Mouse (Mus musculus) stomach, embryonic 14.5 days (tissue): Measurements from ENCODE around the gene Ebf4. TPM values are rescaled to one million over a fixed set of nuclear protein-coding genes. Genes with fewer than 3 reads are reported as not detected.

Experiments used
- ATAC-seq: fragments of 200-750 bp; cut with Nextera tagmentation; 2 replicates; pipeline ENCODE4 v1.8.0; 2017; ENCODE audit warnings: low read depth, moderate TSS enrichment; ENCODE audit not compliant: insufficient number of reproducible peaks, insufficient read depth, low FRiP score
- H3K27ac ChIP-seq: fragments of 300-500 bp; sonication (generic); 2 replicates; pipeline ENCODE4 v1.5.1; 2014; ENCODE audit warnings: mild to moderate bottlenecking, low read length, moderate library complexity, mixed read lengths
- H3K27me3 ChIP-seq: fragments of 300-500 bp; sonication (generic); 2 replicates; pipeline ENCODE4 v1.6.1; 2014; ENCODE audit warnings: low read length, control low read depth, mixed read lengths; ENCODE audit not compliant: control insufficient read depth, insufficient read depth
- H3K36me3 ChIP-seq: fragments of 300-500 bp; sonication (generic); 2 replicates; pipeline ENCODE4 v1.6.1; 2014; ENCODE audit warnings: mild to moderate bottlenecking, control low read depth, low read length, moderate library complexity, mixed read lengths; ENCODE audit not compliant: control insufficient read depth, insufficient read depth
- H3K4me1 ChIP-seq: fragments of 300-500 bp; sonication (generic); 2 replicates; pipeline ENCODE4 v1.6.1; 2014; ENCODE audit warnings: low read length, control low read depth, mixed read lengths; ENCODE audit not compliant: control insufficient read depth, insufficient read depth
- H3K4me2 ChIP-seq: fragments of 300-500 bp; sonication (generic); replicated peaks from 2 replicates; pipeline ENCODE4 v1.6.1; 2014; ENCODE audit warnings: low read depth, low read length, control low read depth
- H3K4me3 ChIP-seq: fragments of 300-500 bp; sonication (generic); 2 replicates; pipeline ENCODE4 v1.5.1; 2014; ENCODE audit warnings: low read depth, low read length, control low read depth
- H3K9ac ChIP-seq: fragments of 300-500 bp; sonication (generic); replicated peaks from 2 replicates; pipeline ENCODE4 v1.6.1; 2014; ENCODE audit warnings: low read depth, mild to moderate bottlenecking, control low read depth, low read length, moderate library complexity, mixed read lengths
- H3K9me3 ChIP-seq: fragments of 300-500 bp; sonication (generic); 2 replicates; pipeline ENCODE4 v1.6.1; 2016; ENCODE audit warnings: low read depth, low read length, control low read depth; ENCODE audit not compliant: control insufficient read depth
- WGBS: fragments of 180-500 bp; shearing (Covaris S2); extraction: QIAGEN DNeasy Blood & Tissue Kit; methylation state at CpG from one replicate; pipeline ENCODE4 v1.1.7; 2014; 5-methylcytosine and 5-hydroxymethylcytosine counted together
- polyA plus RNA-seq: library from polyadenylated mRNA; unstranded; fragments of >200 nt; fragmentation: Nextera tagmentation; extraction: Ambion mirVana; gene quantifications from 2 replicates; pipeline ENCODE4 v1.2.1, GENCODE M21; 2014

Ebf4 gene
- polyA plus RNA-seq, 1 experiment from 2014 or later: 4.7 TPM

- Histone ChIP-seq H3K4me2 (peak overlapping the region; percentile 73), H3K36me3 (peaks cover 34% of the 10 kb centered on the region), H3K27me3 (no peaks in the 10 kb centered on the region), H3K4me3 (peak overlapping the region; percentile 85), H3K9me3 (no peaks in the 10 kb centered on the region), H3K9ac (peak overlapping the region; percentile 86), H3K4me1 (peaks cover 4% of the 10 kb centered on the region; the same call in 1 of the 2 replicates), H3K27ac (peak overlapping the region; percentile 84)
- no peak for ATAC-seq
- WGBS: 3% methylated on average over 14 of the region's 14 CpGs
These were observed 21.2 kb upstream of the Ebf4 start for GRCm38 (mm10) chr2:130273732-130274131.

- WGBS: under 1% methylated on average over 67 of the region's 68 CpGs
- H3K9me3 ChIP-seq: no peaks in the 10 kb centered on the region
These were observed 20.7 kb upstream of the Ebf4 start, which contains the start of gene Nop56 for GRCm38 (mm10) chr2:130274149-130274861. Gene Nop56 (plus strand): TSS chr2:130274430.

GRCm38 (mm10) chr2:130274862-130275261, 20.1 kb upstream of the Ebf4 start:
- H3K36me3 ChIP-seq: peaks cover 42% of the 10 kb centered on the region
- ATAC-seq: no peak
- peak overlapping the region; percentile 63 for H3K4me2 ChIP-seq
- WGBS: under 1% methylated on average over 10 of the region's 10 CpGs
- H3K9me3 ChIP-seq: no peaks in the 10 kb centered on the region
- H3K4me1 ChIP-seq: peaks cover 4% of the 10 kb centered on the region; the same call in 1 of the 2 replicates
- H3K27ac ChIP-seq: peak overlapping the region; percentile 84
- H3K9ac ChIP-seq: peak overlapping the region; percentile 87
- peak overlapping the region; percentile 85 for H3K4me3 ChIP-seq
- H3K27me3 ChIP-seq: no peaks in the 10 kb centered on the region

More at GRCm38 (mm10) chr2:130274149-130274861, 20.7 kb upstream of the Ebf4 start, which contains the start of gene Nop56:
- H3K27ac ChIP-seq: peak within 1 kb of the TSS; percentile 84
- peak; percentile 98 for ATAC-seq
- H3K4me1 ChIP-seq: peaks cover 4% of the 10 kb centered on the region; the same call in 1 of the 2 replicates
- H3K4me3 ChIP-seq: peak within 1 kb of the TSS; percentile 85
- H3K9ac ChIP-seq: peak within 1 kb of the TSS; percentile 87
- H3K36me3 ChIP-seq: peaks cover 37% of the 10 kb centered on the region
- peak within 1 kb of the TSS; percentile 73 for H3K4me2 ChIP-seq
- no peaks in the 10 kb centered on the region for H3K27me3 ChIP-seq

GRCm38 (mm10) chr2:130275649-130276048, 19.3 kb upstream of the Ebf4 start:
- Histone ChIP-seq H3K4me2 (peak overlapping the region; percentile 63), H3K36me3 (peaks cover 50% of the 10 kb centered on the region), H3K9ac (no peak overlapping the region), H3K27ac (no peak overlapping the region), H3K4me3 (peak overlapping the region; percentile 85), H3K9me3 (no peaks in the 10 kb centered on the region), H3K4me1 (peaks cover 4% of the 10 kb centered on the region; the same call in 1 of the 2 replicates), H3K27me3 (no peaks in the 10 kb centered on the region)
- 51% methylated on average over 6 of the region's 6 CpGs for WGBS
- no peak for ATAC-seq

GRCm38 (mm10) chr2:130279600-130280091, 15.3 kb upstream of the Ebf4 start:
- WGBS: 47% methylated on average over 8 of the region's 8 CpGs
- H3K36me3 ChIP-seq: peaks cover 59% of the 10 kb centered on the region

GRCm38 (mm10) chr2:130280224-130280623, 14.7 kb upstream of the Ebf4 start:
- no peak for ATAC-seq
- H3K4me2 ChIP-seq: no peak overlapping the region
- H3K36me3 ChIP-seq: peaks cover 59% of the 10 kb centered on the region
- no peak overlapping the region for H3K4me3 ChIP-seq
- H3K9ac ChIP-seq: no peak overlapping the region
- 61% methylated on average over 7 of the region's 7 CpGs for WGBS
- no peaks in the 10 kb centered on the region for H3K27me3 ChIP-seq
- H3K9me3 ChIP-seq: no peaks in the 10 kb centered on the region
- peaks cover 9% of the 10 kb centered on the region; the same call in 1 of the 2 replicates for H3K4me1 ChIP-seq
- no peak overlapping the region for H3K27ac ChIP-seq

More at GRCm38 (mm10) chr2:130279600-130280091, 15.3 kb upstream of the Ebf4 start:
- H3K4me1 ChIP-seq: peaks cover 7% of the 10 kb centered on the region; the same call in 1 of the 2 replicates
- H3K27ac ChIP-seq: no peak overlapping the region
- H3K4me3 ChIP-seq: no peak overlapping the region
- ATAC-seq: no peak
- no peak overlapping the region for H3K9ac ChIP-seq
- H3K4me2 ChIP-seq: no peak overlapping the region
- no peaks in the 10 kb centered on the region for H3K9me3 ChIP-seq
- H3K27me3 ChIP-seq: no peaks in the 10 kb centered on the region

- Histone ChIP-seq H3K27me3 (no peaks in the 10 kb centered on the region), H3K36me3 (peaks cover 54% of the 10 kb centered on the region), H3K4me2 (no peak overlapping the region), H3K4me3 (no peak overlapping the region), H3K9ac (no peak overlapping the region), H3K4me1 (peaks cover 9% of the 10 kb centered on the region; the same call in 1 of the 2 replicates), H3K9me3 (no peaks in the 10 kb centered on the region), H3K27ac (no peak overlapping the region)
- no peak for ATAC-seq
- 81% methylated on average over 4 of the region's 4 CpGs for WGBS
These were observed 14.2 kb upstream of the Ebf4 start for GRCm38 (mm10) chr2:130280818-130281217.

GRCm38 (mm10) chr2:130283854-130284654, 10.9 kb upstream of the Ebf4 start, which contains the start of gene Idh3b:
Gene Idh3b (minus strand): TSS chr2:130284547.
- peak within 1 kb of the TSS; percentile 91 for H3K4me2 ChIP-seq
- peak; percentile 90 for ATAC-seq

More at GRCm38 (mm10) chr2:130283854-130284654, 10.9 kb upstream of the Ebf4 start, which contains the start of gene Idh3b:
- WGBS: under 1% methylated on average over 51 of the region's 51 CpGs
- Histone ChIP-seq H3K9me3 (no peaks in the 10 kb centered on the region), H3K36me3 (peaks cover 25% of the 10 kb centered on the region), H3K4me1 (peaks cover 9% of the 10 kb centered on the region; the same call in 1 of the 2 replicates), H3K9ac (peak within 1 kb of the TSS; percentile 80), H3K4me3 (peak within 1 kb of the TSS; percentile 95), H3K27me3 (no peaks in the 10 kb centered on the region), H3K27ac (peak within 1 kb of the TSS; percentile 71)
